Comparison of ENCODE assay signal across 16 mouse cellular contexts in the genomic region with DNA sequence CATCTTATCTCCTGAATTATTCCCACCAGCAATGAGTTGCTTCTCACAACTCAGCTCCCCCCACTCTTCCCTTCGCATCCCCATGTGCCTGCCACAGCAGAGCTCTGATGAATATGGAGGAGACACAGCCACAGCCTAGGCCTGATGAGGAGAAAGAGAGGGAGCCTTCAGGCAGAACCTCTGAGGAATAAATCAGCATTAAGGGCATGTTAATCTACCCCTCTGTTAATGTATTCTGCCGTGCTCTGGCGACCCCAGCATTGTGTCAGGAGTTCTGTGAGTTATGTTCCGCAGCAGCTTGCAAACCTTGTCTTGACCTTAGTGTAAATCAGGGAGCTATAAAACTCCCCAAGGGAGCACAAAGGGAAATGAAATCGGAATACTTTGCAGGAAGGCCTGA.
DNase-seq lines count a peak whose midpoint lies in the region; ATAC-seq and TF ChIP-seq lines count a peak whose summit lies in the region.
"Had no signal": no experiment of that assay in that cellular context is flagged by ENCODE, and none has a peak within 500 bp of the region (broad histone marks: within the 10 kb centered on the region; RNA-seq: fewer than 3 reads in every experiment).

No protein-coding gene starts in this region.

- H3K9me3 ChIP-seq in liver, postnatal 0 days (ENCODE audit: low read length): no peaks in the 10 kb centered on the region
- H3K9me3 ChIP-seq in hindbrain, embryonic 15.5 days: no peaks in the 10 kb centered on the region
- H3K9me3 ChIP-seq: limb, embryonic 13.5 days had no signal

- DNase-seq in liver: peak; percentile 7
- no peak for DNase-seq in liver, postnatal 0 days
- peak; percentile 90 for DNase-seq in mesoderm, embryonic 11.5 days (ENCODE audit: low read depth, low spot score)
- DNase-seq in yolk sac, embryonic 10.5 days (ENCODE audit: low spot score): peak; percentile 26
- no peak for DNase-seq in gastrocnemius, postnatal 25 days
- DNase-seq in adrenal gland, postnatal 4 days (ENCODE audit: low spot score in 2 of 2): no peak
- DNase-seq: cerebellum, adult 9-10 months; gastrocnemius, postnatal 36 days; heart, postnatal 10 days; right cerebral cortex, adult 18-20 months; thymus, postnatal 4 days had no signal

- H3K27me3 ChIP-seq in liver, postnatal 0 days (ENCODE audit: insufficient read depth, low read length): no peaks in the 10 kb centered on the region
- no peaks in the 10 kb centered on the region for H3K27me3 ChIP-seq in hindbrain, embryonic 15.5 days
- H3K27me3 ChIP-seq: limb, embryonic 13.5 days had no signal

- 59% methylated on average over 5 of the region's 5 CpGs for WGBS in liver, postnatal 0 days (ENCODE audit: insufficient replicate concordance)
- WGBS in hindbrain, embryonic 15.5 days: 23% methylated on average over 5 of the region's 5 CpGs

- TF ChIP-seq CTCF in liver, postnatal 0 days (IDR thresholded peaks at IDR 0.05; ENCODE audit: low read depth): no peak

- no peak overlapping the region for H3K4me2 ChIP-seq in liver, postnatal 0 days (ENCODE audit: low read depth, low read length)
- no peak overlapping the region for H3K4me2 ChIP-seq in hindbrain, embryonic 15.5 days
- H3K4me2 ChIP-seq: limb, embryonic 13.5 days had no signal

- H3K4me3 ChIP-seq in liver, postnatal 0 days (ENCODE audit: low read depth, low read length): no peak overlapping the region
- no peak overlapping the region for H3K4me3 ChIP-seq in hindbrain, embryonic 15.5 days
- H3K4me3 ChIP-seq: limb, embryonic 13.5 days; myocyte had no signal

- no peak for TF ChIP-seq EP300 in liver, postnatal 0 days (IDR thresholded peaks at IDR 0.05; ENCODE audit: low read depth)

- ATAC-seq in liver, postnatal 0 days: no peak
- ATAC-seq in hindbrain, embryonic 15.5 days (ENCODE audit: low FRiP score, low read depth): peak; percentile 46
- ATAC-seq in megakaryocyte, adult 5-6 weeks (ENCODE audit: poor library complexity, severe bottlenecking): no peak
- ATAC-seq: CD4-positive, CD25-positive, alpha-beta regulatory T cell, adult 4 months had no signal

- no peak overlapping the region for H3K27ac ChIP-seq in liver, postnatal 0 days (ENCODE audit: low read depth)
- 0 out of 2 replicates have a peak overlapping the region, but pooled peaks have one; percentile 6 for H3K27ac ChIP-seq in hindbrain, embryonic 15.5 days (replicated peaks)
- H3K27ac ChIP-seq: limb, embryonic 13.5 days had no signal

- H3K36me3 ChIP-seq in liver, postnatal 0 days (replicated peaks; ENCODE audit: insufficient read depth, low read length): no peaks in the 10 kb centered on the region
- no peaks in the 10 kb centered on the region for H3K36me3 ChIP-seq in hindbrain, embryonic 15.5 days
- H3K36me3 ChIP-seq: limb, embryonic 13.5 days had no signal

- H3K9ac ChIP-seq in liver, postnatal 0 days (replicated peaks): no peak overlapping the region
- H3K9ac ChIP-seq in hindbrain, embryonic 15.5 days: no peak overlapping the region
- H3K9ac ChIP-seq: limb, embryonic 13.5 days had no signal

- H3K4me1 ChIP-seq in liver, postnatal 0 days (ENCODE audit: insufficient read depth): no peaks in the 10 kb centered on the region
- H3K4me1 ChIP-seq in hindbrain, embryonic 15.5 days (replicated peaks): peaks cover 11% of the 10 kb centered on the region

Comparison
In these comparisons a context has a peak if more than half of its experiments do, and no peak if none do; other contexts are left out.
1. DNase-seq: peak in liver (single experiment), mesoderm, embryonic 11.5 days (single experiment) and yolk sac, embryonic 10.5 days (single experiment); none in liver, postnatal 0 days (single experiment), gastrocnemius, postnatal 25 days (single experiment) and adrenal gland, postnatal 4 days (0 of 2).